Mouse (Mus musculus) G1E (cell line): ENCODE measurements around the gene Celf1.

Source experiments
- CTCF ChIP-seq: IDR thresholded peaks from 2 replicates; pipeline ENCODE4 v1.5.1; 2012; ENCODE audit warnings: low read depth, low read length, inconsistent platforms, mixed read lengths
- GATA1 ChIP-seq: IDR thresholded peaks from 2 replicates; pipeline ENCODE4 v1.6.1; 2012; ENCODE audit warnings: borderline replicate concordance, low read length, inconsistent platforms, mixed read lengths
- GATA2 ChIP-seq: IDR thresholded peaks from 2 replicates; pipeline ENCODE4 v1.6.1; 2012; ENCODE audit warnings: low read depth, low read length, inconsistent platforms, borderline replicate concordance
- POLR2AphosphoS5 ChIP-seq: IDR thresholded peaks from 2 replicates; pipeline ENCODE4 v1.6.1; 2012; ENCODE audit warnings: low read depth, low read length, inconsistent platforms; ENCODE audit not compliant: insufficient replicate concordance
- TAL1 ChIP-seq: conservative IDR thresholded peaks from 2 replicates; pipeline ENCODE4 v1.6.1; 2012; ENCODE audit warnings: low read depth, low read length, inconsistent platforms, mixed read lengths

- TF ChIP-seq CTCF (no peak), TAL1 (no peak), GATA1 (no peak), GATA2 (no peak), POLR2AphosphoS5 (no peak)
Observed at GRCm38 (mm10) chr2:91047359-91047758, 107.2 kb downstream of the Celf1 start.
